Mouse (Mus musculus): ENCODE results near the gene Rnf25. TPM values are rescaled to one million over a fixed set of nuclear protein-coding genes. Genes with fewer than 3 reads are reported as not detected.

Gene Rnf25
- polyA plus RNA-seq, 1 experiment = 64.1 TPM

DNA sequence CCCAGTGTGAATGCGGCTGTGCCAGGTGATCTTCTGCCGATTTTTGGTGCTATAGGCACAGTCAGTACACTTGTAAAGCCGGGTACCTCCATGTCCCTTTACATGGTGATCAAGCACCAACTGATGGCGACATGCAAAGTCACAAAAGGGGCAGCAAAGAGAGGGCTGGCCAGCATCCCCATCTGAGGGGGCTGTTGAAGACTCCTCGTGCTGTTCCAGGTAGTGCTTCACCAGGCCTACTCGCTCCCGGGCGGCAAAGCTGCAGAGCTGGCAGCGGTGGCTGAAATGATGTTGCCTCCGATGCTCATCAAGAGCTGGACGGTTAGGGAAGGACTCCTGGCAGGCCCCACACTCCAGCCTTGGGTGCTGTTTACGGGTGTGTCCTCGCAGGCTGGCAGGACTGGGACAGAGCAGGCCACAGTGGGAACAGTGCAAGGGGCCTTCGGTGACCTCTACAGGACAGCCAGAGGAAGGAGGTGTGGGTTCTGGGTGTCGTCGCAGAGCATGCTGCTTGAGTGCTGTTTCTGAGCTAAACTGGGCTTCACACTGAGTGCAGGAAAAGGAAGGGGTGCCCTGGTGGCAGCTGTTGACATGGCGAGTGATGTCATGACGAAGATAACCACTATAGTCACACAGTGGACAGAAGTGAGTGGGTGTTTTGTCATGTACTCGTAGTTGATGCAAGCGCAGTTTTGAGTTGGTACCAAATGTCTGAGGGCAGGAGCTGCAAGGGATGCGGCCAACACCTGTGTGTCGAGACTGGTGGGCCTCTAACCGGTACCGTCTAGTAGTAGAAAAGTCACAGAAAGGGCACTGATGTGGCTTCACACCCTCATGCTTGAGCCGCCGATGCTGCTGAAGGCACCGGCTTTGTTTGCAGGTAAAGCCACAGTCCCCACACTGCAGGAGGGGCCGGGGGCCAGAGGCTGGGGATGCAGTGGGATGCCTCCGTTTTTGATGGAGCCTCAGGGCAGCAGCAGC lies 31.2 kb downstream of the Rnf25 start:
- no peak for TF ChIP-seq POLR2A (IDR thresholded peaks at IDR 0.05; ENCODE audit: low read depth, low read length)
- TF ChIP-seq CTCF (conservative IDR thresholded peaks at IDR 0.05; ENCODE audit: insufficient read depth, insufficient read length, low read depth, low read length) = no peak
- 91% methylated on average over 29 of the region's 29 CpGs for WGBS
- peaks cover 5% of the 10 kb centered on the region for H3K36me3 ChIP-seq (ENCODE audit: control insufficient read depth, insufficient read depth, low read length)
- H3K4me3 ChIP-seq (ENCODE audit: insufficient read depth, low read depth, low read length) = no peak overlapping the region
- no peak overlapping the region for H3K27ac ChIP-seq (ENCODE audit: insufficient read depth, low read depth, low read length)
- H3K4me1 ChIP-seq (ENCODE audit: control insufficient read depth, insufficient read depth, low read length) = no peaks in the 10 kb centered on the region
- H3K27me3 ChIP-seq (replicated peaks; ENCODE audit: control insufficient read depth, insufficient read depth, low read length) = no peaks in the 10 kb centered on the region
- DNase-seq = no peak

- Histone ChIP-seq H3K36me3 (ENCODE audit: control insufficient read depth, insufficient read depth, low read length) (peaks cover 5% of the 10 kb centered on the region; the same call in 1 of the 2 replicates), H3K4me3 (ENCODE audit: insufficient read depth, low read depth, low read length) (no peak overlapping the region), H3K27me3 (replicated peaks; ENCODE audit: control insufficient read depth, insufficient read depth, low read length) (no peaks in the 10 kb centered on the region), H3K27ac (ENCODE audit: insufficient read depth, low read depth, low read length) (no peak overlapping the region), H3K4me1 (ENCODE audit: control insufficient read depth, insufficient read depth, low read length) (no peaks in the 10 kb centered on the region)
- 89% methylated on average over 6 of the region's 6 CpGs for WGBS
- no peak for DNase-seq
- TF ChIP-seq CTCF (conservative IDR thresholded peaks at IDR 0.05; ENCODE audit: insufficient read depth, insufficient read length, low read depth, low read length) (no peak), POLR2A (IDR thresholded peaks at IDR 0.05; ENCODE audit: low read depth, low read length) (no peak)
Measured at GRCm38 (mm10) chr1:74565834-74566233, 35.4 kb downstream of the Rnf25 start.

- no peaks in the 10 kb centered on the region for H3K36me3 ChIP-seq (ENCODE audit: control insufficient read depth, insufficient read depth, low read length)
- H3K4me3 ChIP-seq (ENCODE audit: insufficient read depth, low read depth, low read length) = no peak overlapping the region
- H3K27ac ChIP-seq (ENCODE audit: insufficient read depth, low read depth, low read length) = no peak overlapping the region
- TF ChIP-seq CTCF (conservative IDR thresholded peaks at IDR 0.05; ENCODE audit: insufficient read depth, insufficient read length, low read depth, low read length) (no peak), POLR2A (IDR thresholded peaks at IDR 0.05; ENCODE audit: low read depth, low read length) (no peak)
- 83% methylated on average over 5 of the region's 5 CpGs for WGBS
- no peaks in the 10 kb centered on the region for H3K4me1 ChIP-seq (ENCODE audit: control insufficient read depth, insufficient read depth, low read length)
- no peaks in the 10 kb centered on the region for H3K27me3 ChIP-seq (replicated peaks; ENCODE audit: control insufficient read depth, insufficient read depth, low read length)
- DNase-seq = no peak
Measured at GRCm38 (mm10) chr1:74559061-74559460, 42.1 kb downstream of the Rnf25 start.

DNA sequence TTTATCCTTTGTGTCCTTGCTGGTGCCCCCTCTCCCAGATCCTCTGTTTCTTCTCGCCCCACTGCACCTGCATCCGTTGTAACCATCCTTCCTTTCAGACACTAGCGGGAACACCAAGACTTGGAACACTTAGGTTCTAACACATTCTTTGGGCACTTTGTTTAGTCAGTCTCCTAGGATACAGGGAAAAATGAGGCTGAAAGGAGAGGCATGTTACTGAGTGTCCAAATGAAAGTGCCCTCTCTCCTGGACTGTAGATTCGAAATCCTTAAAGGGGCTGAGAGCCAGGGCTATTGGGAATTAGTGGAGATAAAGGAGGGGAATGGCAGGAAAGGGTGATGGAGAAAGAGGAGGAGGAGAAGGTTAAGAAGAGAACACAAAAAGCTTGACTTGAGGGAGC lies 57.0 kb downstream of the Rnf25 start, which contains the start of gene Usp37:
TSS of gene Usp37 (minus strand) at position 101 of the 400 bp plus-strand sequence.
- TF ChIP-seq CTCF (conservative IDR thresholded peaks at IDR 0.05; ENCODE audit: insufficient read depth, insufficient read length, low read depth, low read length) (no peak), POLR2A (IDR thresholded peaks at IDR 0.05; ENCODE audit: low read depth, low read length) (no peak)
- Histone ChIP-seq H3K4me1 (ENCODE audit: control insufficient read depth, insufficient read depth, low read length) (no peaks in the 10 kb centered on the region), H3K27ac (ENCODE audit: insufficient read depth, low read depth, low read length) (no peak within 1 kb of the TSS), H3K27me3 (replicated peaks; ENCODE audit: control insufficient read depth, insufficient read depth, low read length) (no peaks in the 10 kb centered on the region), H3K36me3 (ENCODE audit: control insufficient read depth, insufficient read depth, low read length) (no peaks in the 10 kb centered on the region), H3K4me3 (ENCODE audit: insufficient read depth, low read depth, low read length) (no peak within 1 kb of the TSS)
- no peak for DNase-seq
- WGBS = 74% methylated on average over 4 of the region's 4 CpGs

Other genes with a start within 250 kb of the Rnf25 start
- gene Catip, start 239.3 kb downstream of the Rnf25 start, polyA plus RNA-seq (2012; rRNA removed) = 0.33 and 0.43 TPM in 2 replicates
- gene Slc11a1, start 226.2 kb downstream of the Rnf25 start, polyA plus RNA-seq (2012; rRNA removed) = 13.4 and 15.3 TPM in 2 replicates
- gene Ctdsp1, start 209.9 kb downstream of the Rnf25 start, polyA plus RNA-seq (2012; rRNA removed) = 185 and 187 TPM in 2 replicates
- gene Vil1, start 192.0 kb downstream of the Rnf25 start, polyA plus RNA-seq (2012; rRNA removed) = 69.8 and 75.0 TPM in 2 replicates
- 16.4 and 18.6 TPM in 2 replicates for gene Cnot9, start 95.3 kb downstream of the Rnf25 start, polyA plus RNA-seq (2012; rRNA removed)
- gene Plcd4, start 58.5 kb downstream of the Rnf25 start, polyA plus RNA-seq (2012; rRNA removed) = 1.0 and 1.4 TPM in 2 replicates
- gene Usp37, start 57.1 kb downstream of the Rnf25 start, polyA plus RNA-seq (2012; rRNA removed) = 4.1 and 4.3 TPM in 2 replicates
- gene Zfp142, start 13.2 kb downstream of the Rnf25 start, polyA plus RNA-seq (2012; rRNA removed) = 11.2 and 12.6 TPM in 2 replicates
- 29.3 and 32.8 TPM in 2 replicates for gene Bcs1l, start 13.1 kb downstream of the Rnf25 start, polyA plus RNA-seq (2012; rRNA removed)
- 5.9 and 6.4 TPM in 2 replicates for gene Stk36, start within 50 bp of the Rnf25 start, polyA plus RNA-seq (2012; rRNA removed)
- gene Ttll4, start 60.3 kb upstream of the Rnf25 start, polyA plus RNA-seq (2012; rRNA removed) = 11.2 and 15.2 TPM in 2 replicates
- 31.7 and 34.6 TPM in 2 replicates for gene Cyp27a1, start 112.2 kb upstream of the Rnf25 start, polyA plus RNA-seq (2012; rRNA removed)
- 2.9 TPM in 2 replicates for gene Prkag3, start 147.8 kb upstream of the Rnf25 start, polyA plus RNA-seq (2012; rRNA removed)
- gene Wnt6, start 170.5 kb upstream of the Rnf25 start, polyA plus RNA-seq (2012; rRNA removed) = 0.27 and 0.48 TPM in 2 replicates
- 1.2 TPM in 2 replicates for gene Wnt10a, start 190.1 kb upstream of the Rnf25 start, polyA plus RNA-seq (2012; rRNA removed)